Mouse (Mus musculus) forebrain, embryonic 11.5 days (tissue): ENCODE measurements around the gene Atp2a2. TPM values are rescaled to one million over a fixed set of nuclear protein-coding genes. Genes with fewer than 3 reads are reported as not detected.

Source experiments
- ATAC-seq: fragments of 200-750 bp; cut with Nextera tagmentation; replicated peaks from 2 replicates; pipeline ENCODE4 v1.8.0; 2017; ENCODE audit warnings: moderate TSS enrichment; ENCODE audit not compliant: low FRiP score
- DNase-seq: peaks from one replicate; pipeline ENCODE4 v3.0.0-alpha.2; 2017; ENCODE audit warnings: low spot score
- H3K27ac ChIP-seq: fragments of 300-500 bp; sonication (generic); 2 replicates; pipeline ENCODE4 v1.5.1; 2014; ENCODE audit warnings: low read depth, low read length
- H3K27me3 ChIP-seq: fragments of 300-500 bp; sonication (generic); 2 replicates; pipeline ENCODE4 v1.6.1; 2014; ENCODE audit warnings: mild to moderate bottlenecking, low read length, mixed read lengths; ENCODE audit not compliant: control insufficient read depth, insufficient read depth
- H3K36me3 ChIP-seq: fragments of 300-500 bp; sonication (generic); 2 replicates; pipeline ENCODE4 v1.6.1; 2014; ENCODE audit warnings: mild to moderate bottlenecking, low read length, moderate library complexity, mixed read lengths; ENCODE audit not compliant: control insufficient read depth, insufficient read depth
- H3K4me1 ChIP-seq: fragments of 300-500 bp; sonication (generic); replicated peaks from 2 replicates; pipeline ENCODE4 v1.6.1; 2014; ENCODE audit warnings: low read length, mixed read lengths; ENCODE audit not compliant: control insufficient read depth, insufficient read depth
- H3K4me2 ChIP-seq: fragments of 300-500 bp; sonication (generic); 2 replicates; pipeline ENCODE4 v1.6.1; 2014; ENCODE audit warnings: low read depth, mild to moderate bottlenecking, low read length, moderate library complexity, mixed read lengths; ENCODE audit not compliant: severe bottlenecking
- H3K4me3 ChIP-seq: fragments of 300-500 bp; sonication (generic); 2 replicates; pipeline ENCODE4 v1.5.1; 2014; ENCODE audit warnings: low read depth, low read length
- H3K9ac ChIP-seq: fragments of 300-500 bp; sonication (generic); 2 replicates; pipeline ENCODE4 v1.6.1; 2014; ENCODE audit warnings: low read length
- H3K9me3 ChIP-seq: fragments of 300-500 bp; sonication (generic); 2 replicates; pipeline ENCODE4 v1.6.1; 2016; ENCODE audit warnings: low read length, mixed read lengths; ENCODE audit not compliant: control insufficient read depth
- WGBS: fragments of 180-500 bp; shearing (Covaris S2); extraction: QIAGEN DNeasy Blood & Tissue Kit; methylation state at CpG from one replicate; pipeline ENCODE4 v1.1.7; 2014; 5-methylcytosine and 5-hydroxymethylcytosine counted together
- polyA plus RNA-seq: library from polyadenylated mRNA; unstranded; fragments of >200 nt; fragmentation: Nextera tagmentation; extraction: Ambion mirVana; gene quantifications from 2 replicates; pipeline ENCODE4 v1.2.1, GENCODE M21; 2014

Atp2a2 gene
- polyA plus RNA-seq, 1 experiment from 2014 or later = 60.6 TPM

DNA sequence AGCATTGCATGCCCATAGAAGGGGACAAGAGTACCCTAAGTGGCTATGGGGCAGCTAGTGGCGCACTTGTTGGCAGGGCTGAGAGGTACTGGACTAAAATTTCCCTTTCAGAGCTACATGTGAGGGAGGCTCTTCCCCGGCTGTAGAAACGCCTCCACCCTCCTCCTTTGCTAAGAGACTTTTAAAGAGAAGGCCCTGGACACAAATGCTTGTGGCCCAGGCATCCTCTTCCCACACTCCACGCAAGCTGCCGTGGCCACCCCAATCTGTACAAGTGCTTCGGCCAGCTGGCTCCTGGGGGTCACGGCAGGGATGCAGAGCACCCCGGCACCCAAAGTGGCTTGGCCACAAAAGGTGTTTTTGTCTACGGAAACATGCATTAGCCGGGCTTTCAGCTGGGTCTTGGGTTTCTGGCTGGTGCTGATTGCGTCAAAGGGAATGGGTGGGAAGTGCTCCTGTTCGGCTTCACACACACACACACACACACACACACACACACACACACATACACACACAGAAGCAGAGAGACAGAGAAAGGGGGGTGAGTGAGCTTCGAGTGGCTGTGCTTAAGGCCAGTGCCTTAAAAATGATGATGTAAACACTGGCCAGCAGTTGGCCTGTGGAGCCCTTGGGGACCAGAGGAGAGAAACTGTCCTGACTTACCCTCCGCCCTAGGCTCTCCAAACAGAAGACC, 23.4 kb upstream of the Atp2a2 start:
- WGBS = 87% methylated on average over 14 of the region's 14 CpGs
- no peak overlapping the region for H3K9ac ChIP-seq
- no peaks in the 10 kb centered on the region for H3K4me1 ChIP-seq

DNA sequence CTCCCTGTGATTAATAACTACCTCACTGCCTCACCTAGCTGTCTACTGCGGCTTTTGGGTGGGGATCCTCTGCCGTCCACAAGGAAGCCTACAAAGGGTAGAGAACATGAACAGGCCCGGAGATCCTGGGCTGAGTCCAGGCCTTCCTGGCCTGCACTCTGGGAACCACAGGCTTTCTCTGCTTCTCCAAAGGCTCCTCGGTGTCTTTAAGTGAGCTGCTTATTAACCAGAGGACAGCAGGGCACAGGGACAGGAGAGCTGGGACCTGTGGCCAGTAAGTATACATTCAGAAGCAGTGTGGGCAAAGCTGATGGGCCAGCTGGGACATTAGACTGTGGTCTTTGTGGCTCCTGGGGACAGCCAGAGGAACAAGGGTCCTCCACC, 22.8 kb upstream of the Atp2a2 start:
- no peaks in the 10 kb centered on the region for H3K27me3 ChIP-seq
- H3K4me3 ChIP-seq = no peak overlapping the region
- no peaks in the 10 kb centered on the region for H3K9me3 ChIP-seq
- no peak overlapping the region for H3K4me2 ChIP-seq
- DNase-seq (no peak), ATAC-seq (no peak)
- no peaks in the 10 kb centered on the region for H3K36me3 ChIP-seq
- H3K9ac ChIP-seq = no peak overlapping the region
- H3K4me1 ChIP-seq = no peaks in the 10 kb centered on the region
- WGBS = 85% methylated on average over 4 of the region's 4 CpGs
- no peak overlapping the region for H3K27ac ChIP-seq

More for the DNA sequence above, 23.4 kb upstream of the Atp2a2 start:
- Histone ChIP-seq H3K27me3 (no peaks in the 10 kb centered on the region), H3K36me3 (no peaks in the 10 kb centered on the region), H3K4me2 (no peak overlapping the region), H3K27ac (no peak overlapping the region), H3K9me3 (no peaks in the 10 kb centered on the region), H3K4me3 (no peak overlapping the region)
- DNase-seq (no peak), ATAC-seq (no peak)

DNA sequence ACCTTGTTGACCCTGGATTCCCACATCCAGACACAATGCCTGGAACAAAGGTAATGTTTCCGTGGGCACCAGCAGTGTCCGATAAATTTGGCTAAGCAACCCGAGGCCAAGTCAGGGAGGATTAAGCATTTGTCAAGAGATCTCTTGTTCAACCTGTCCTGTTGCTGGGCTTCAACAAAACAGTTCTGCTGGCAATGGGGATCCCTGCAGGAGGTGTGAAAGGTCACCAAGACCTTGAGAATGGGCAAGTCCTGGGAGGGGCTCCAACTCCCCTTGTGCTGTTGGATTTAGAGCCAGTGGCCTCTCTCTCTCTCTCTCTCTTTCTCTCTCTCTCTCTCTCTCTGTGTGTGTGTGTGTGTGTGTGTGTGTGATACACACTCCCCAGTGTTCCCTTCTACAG, 22.2 kb upstream of the Atp2a2 start:
- Histone ChIP-seq H3K9ac (no peak overlapping the region), H3K27ac (no peak overlapping the region), H3K36me3 (no peaks in the 10 kb centered on the region), H3K4me3 (no peak overlapping the region), H3K27me3 (no peaks in the 10 kb centered on the region), H3K9me3 (no peaks in the 10 kb centered on the region), H3K4me1 (no peaks in the 10 kb centered on the region), H3K4me2 (no peak overlapping the region)
- ATAC-seq (no peak), DNase-seq (no peak)
- WGBS = 51% methylated on average over 3 of the region's 3 CpGs

DNA sequence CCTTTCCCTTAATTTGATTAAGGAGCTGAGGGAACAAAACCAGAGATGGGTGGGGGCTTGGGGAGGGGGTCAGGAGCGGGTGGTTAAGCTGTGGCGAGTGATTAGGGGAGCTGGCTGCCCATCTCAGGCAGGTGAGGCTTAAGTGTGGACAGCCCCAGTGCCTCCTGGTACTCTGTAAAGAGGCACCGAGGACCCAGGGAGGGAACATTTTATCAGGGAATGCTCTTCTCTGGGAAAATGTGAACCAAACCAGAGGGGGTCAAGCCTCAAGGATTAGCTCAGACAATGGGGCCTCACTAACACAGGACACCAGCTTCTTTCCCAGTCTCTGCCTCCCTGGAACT, 19.1 kb upstream of the Atp2a2 start:
- Histone ChIP-seq H3K27ac (no peak overlapping the region), H3K36me3 (no peaks in the 10 kb centered on the region), H3K4me3 (no peak overlapping the region), H3K4me2 (no peak overlapping the region), H3K9ac (no peak overlapping the region), H3K9me3 (no peaks in the 10 kb centered on the region), H3K4me1 (no peaks in the 10 kb centered on the region), H3K27me3 (no peaks in the 10 kb centered on the region)
- no peak for DNase-seq
- 30% methylated on average over 3 of the region's 3 CpGs for WGBS
- ATAC-seq = no peak

DNA sequence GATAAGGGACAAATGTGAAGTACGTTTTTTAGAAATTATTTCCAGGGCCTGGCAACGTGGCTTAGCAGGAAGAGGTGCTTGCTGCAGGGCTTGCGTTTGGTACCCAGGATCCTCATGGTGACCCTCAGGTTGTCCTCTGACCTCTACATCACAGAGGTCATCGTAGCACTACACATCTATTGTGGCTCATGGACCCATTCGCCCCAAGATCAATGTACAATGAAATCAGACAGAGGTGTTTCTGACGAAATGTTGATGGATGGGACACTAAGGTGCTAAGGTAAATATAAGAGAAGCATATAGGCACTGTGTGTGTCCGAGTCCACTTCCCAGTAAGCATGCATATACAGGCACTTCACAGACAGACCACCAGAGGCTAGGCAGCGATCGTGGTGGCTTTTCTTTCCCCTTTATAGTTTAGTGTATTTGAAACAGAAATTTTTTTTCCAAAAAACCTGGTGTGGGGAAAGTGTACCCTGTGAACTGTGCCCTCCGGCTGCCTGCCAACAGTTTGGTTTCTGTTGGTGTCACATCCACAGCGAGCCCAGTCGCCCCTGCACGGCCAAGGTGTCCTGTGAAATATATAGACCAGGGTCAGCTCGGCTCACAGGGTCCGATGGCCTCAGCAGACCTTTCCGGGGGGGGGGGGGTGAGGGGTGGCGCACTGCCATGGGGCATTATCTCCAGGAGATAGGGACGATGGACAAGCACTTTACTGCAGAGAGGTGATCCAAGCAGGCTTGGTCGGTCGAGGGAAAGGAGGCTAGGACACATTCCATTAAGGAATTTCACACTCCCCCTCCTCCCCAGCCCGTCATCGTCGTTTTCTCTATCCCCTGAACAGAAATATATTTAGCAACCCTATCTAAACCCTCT, 18.5 kb upstream of the Atp2a2 start:
- Histone ChIP-seq H3K27ac (no peak overlapping the region), H3K36me3 (no peaks in the 10 kb centered on the region), H3K9ac (no peak overlapping the region), H3K27me3 (no peaks in the 10 kb centered on the region), H3K4me2 (no peak overlapping the region), H3K4me3 (no peak overlapping the region), H3K4me1 (no peaks in the 10 kb centered on the region), H3K9me3 (no peaks in the 10 kb centered on the region)
- no peak for ATAC-seq
- no peak for DNase-seq
- WGBS = 70% methylated on average over 23 of the region's 23 CpGs

DNA sequence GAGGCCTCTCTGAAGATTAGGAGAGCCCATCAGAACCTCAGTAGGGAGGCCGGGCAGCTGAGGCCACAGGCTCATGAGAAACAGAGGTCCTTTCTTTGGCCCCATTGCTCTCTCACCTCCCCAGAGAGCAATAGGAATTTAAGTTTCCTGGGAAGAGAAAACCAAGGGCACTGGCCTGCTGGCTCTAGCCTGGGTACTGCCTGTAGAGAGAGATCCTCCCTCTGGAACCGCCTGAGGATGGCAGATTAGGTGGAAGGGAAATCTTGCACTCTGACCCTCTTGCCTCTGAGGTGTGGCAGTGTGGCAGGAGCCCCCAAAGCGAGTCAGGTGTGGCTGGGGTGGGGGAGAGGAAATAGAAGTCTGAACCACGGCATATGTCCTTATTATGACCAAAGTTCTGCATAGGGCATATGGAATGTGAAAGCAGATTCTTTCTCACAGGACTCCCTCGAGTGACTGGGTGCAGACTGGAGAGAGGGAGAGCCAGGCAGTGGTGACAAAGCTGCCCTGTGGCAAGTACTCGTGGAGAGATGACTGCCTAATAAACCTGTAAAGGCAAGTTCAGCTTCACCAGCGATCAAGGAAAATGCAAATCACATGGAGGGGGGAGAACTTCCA, 17.1 kb upstream of the Atp2a2 start:
- 66% methylated on average over 7 of the region's 7 CpGs for WGBS
- no peak for ATAC-seq

DNA sequence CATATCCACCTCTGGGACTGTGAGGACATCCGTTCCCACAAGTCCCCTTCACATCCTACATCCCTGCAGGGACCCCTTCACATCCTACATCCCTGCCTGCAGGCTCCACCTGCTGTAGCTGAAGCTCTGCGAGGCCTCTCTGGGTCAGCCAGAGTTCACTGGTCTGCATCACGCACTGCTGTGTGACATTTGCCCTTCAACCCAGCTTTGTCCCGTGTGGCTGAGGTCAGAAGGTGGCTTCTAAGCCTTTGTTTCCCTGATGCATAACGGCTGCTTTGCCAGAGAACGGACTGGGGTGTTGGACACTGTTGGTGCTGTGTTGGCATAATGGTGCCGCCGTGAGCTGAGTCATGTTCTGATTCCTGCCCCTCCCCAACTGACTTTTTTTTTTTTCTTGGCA, 16.2 kb upstream of the Atp2a2 start:
- WGBS = 36% methylated on average over 8 of the region's 8 CpGs
- Histone ChIP-seq H3K4me3 (no peak overlapping the region), H3K9ac (no peak overlapping the region), H3K27ac (no peak overlapping the region), H3K27me3 (no peaks in the 10 kb centered on the region), H3K4me2 (no peak overlapping the region), H3K4me1 (peaks cover 2% of the 10 kb centered on the region; the same call in 1 of the 2 replicates), H3K9me3 (no peaks in the 10 kb centered on the region), H3K36me3 (no peaks in the 10 kb centered on the region)
- DNase-seq = peak; percentile 40
- no peak for ATAC-seq

More for the DNA sequence above, 17.1 kb upstream of the Atp2a2 start:
- H3K4me1 ChIP-seq = no peaks in the 10 kb centered on the region
- H3K4me2 ChIP-seq = no peak overlapping the region
- no peaks in the 10 kb centered on the region for H3K9me3 ChIP-seq
- no peaks in the 10 kb centered on the region for H3K36me3 ChIP-seq
- no peaks in the 10 kb centered on the region for H3K27me3 ChIP-seq
- H3K27ac ChIP-seq = no peak overlapping the region
- H3K4me3 ChIP-seq = no peak overlapping the region
- DNase-seq = peak; percentile 30
- no peak overlapping the region for H3K9ac ChIP-seq

DNA sequence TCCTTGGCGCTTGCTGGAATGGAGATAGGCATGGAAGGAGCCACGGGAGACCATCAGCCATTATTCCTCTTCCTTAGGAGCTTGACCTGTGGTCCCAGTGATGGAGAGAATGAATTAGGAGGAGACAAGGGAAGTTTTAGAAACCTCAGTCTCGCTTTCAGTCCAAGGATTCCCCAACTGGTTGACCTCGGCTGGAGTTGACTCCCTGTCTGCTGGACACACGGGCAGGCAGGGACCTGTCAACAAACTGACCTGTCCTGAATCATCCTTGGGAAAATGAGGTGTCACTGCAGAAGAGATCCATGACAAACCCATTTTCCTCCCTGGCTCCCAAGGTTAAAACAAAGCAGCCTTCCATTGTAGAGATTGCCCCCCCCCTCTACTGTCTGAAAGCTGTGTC, 14.9 kb upstream of the Atp2a2 start:
- Histone ChIP-seq H3K4me2 (no peak overlapping the region), H3K36me3 (no peaks in the 10 kb centered on the region), H3K4me3 (no peak overlapping the region), H3K9me3 (no peaks in the 10 kb centered on the region), H3K9ac (no peak overlapping the region), H3K27ac (no peak overlapping the region), H3K27me3 (no peaks in the 10 kb centered on the region), H3K4me1 (peaks cover 2% of the 10 kb centered on the region; the same call in 1 of the 2 replicates)
- DNase-seq = no peak
- no peak for ATAC-seq
- WGBS = 89% methylated on average over 5 of the region's 5 CpGs
